Mouse (Mus musculus): Measurements from ENCODE around the gene Map3k19. TPM values are rescaled to one million over a fixed set of nuclear protein-coding genes. Genes with fewer than 3 reads are reported as not detected.

Gene Map3k19
- polyA plus RNA-seq, 1 experiment from 2014 or later, result not detected

DNA sequence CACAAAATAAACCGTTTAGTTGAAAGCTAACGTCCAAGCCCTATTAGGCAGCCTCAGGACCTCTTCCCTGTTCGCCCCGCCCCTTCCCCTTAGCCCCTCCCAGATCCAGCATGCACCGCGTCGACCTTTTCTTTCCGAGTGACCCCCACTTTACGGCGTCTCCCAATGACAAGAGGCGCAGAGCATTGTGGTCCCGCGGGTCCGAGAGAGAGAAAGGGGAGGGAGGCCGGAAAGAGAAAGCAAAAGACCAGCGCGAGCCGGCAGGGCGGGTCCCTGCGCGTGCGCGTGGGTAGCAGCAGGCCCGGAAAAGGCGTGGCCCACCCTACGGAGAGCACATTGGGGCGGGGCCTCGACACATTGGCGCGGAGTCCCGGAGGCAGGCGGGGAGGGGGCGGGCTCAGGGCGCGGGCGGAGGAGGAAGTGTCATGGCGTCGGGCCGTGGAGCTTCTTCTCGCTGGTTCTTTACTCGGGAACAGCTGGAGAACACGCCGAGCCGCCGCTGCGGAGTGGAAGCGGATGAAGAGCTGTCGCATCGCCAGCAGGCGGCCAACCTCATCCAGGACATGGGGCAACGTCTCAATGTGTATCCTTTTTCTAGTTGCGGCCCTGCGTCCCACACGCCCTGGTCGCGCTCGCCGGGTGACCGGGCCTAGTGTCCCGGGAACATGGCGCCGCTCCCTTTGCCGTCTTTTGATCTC is 80.9 kb downstream of the Map3k19 start, which contains the start of gene Ccnt2:
Gene Ccnt2 (plus strand): TSS at position 362 of the 698 bp plus-strand sequence.
- peak; percentile 97 for DNase-seq (ENCODE audit: low spot score)
- Histone ChIP-seq H3K36me3 (ENCODE audit: control insufficient read depth, insufficient read depth, low read length) (0 out of 2 replicates have a peak, but pooled peaks cover 3% of the 10 kb centered on the region), H3K4me1 (replicated peaks; ENCODE audit: control insufficient read depth, insufficient read depth, low read length) (peaks cover 23% of the 10 kb centered on the region), H3K4me2 (peak within 1 kb of the TSS; percentile 74), H3K27ac (ENCODE audit: low read depth, low read length) (peak within 1 kb of the TSS; percentile 93), H3K9ac (ENCODE audit: low read depth, low read length) (peak within 1 kb of the TSS; percentile 92), H3K9me3 (ENCODE audit: control insufficient read depth, low read length) (no peaks in the 10 kb centered on the region), H3K4me3 (ENCODE audit: low read depth, low read length) (peak within 1 kb of the TSS; percentile 78), H3K27me3 (replicated peaks; ENCODE audit: control insufficient read depth, insufficient read depth, low read length) (no peaks in the 10 kb centered on the region)
- under 1% methylated on average over 63 of the region's 63 CpGs for WGBS
- peak; percentile 97 for ATAC-seq (replicated peaks; ENCODE audit: low FRiP score)

DNA sequence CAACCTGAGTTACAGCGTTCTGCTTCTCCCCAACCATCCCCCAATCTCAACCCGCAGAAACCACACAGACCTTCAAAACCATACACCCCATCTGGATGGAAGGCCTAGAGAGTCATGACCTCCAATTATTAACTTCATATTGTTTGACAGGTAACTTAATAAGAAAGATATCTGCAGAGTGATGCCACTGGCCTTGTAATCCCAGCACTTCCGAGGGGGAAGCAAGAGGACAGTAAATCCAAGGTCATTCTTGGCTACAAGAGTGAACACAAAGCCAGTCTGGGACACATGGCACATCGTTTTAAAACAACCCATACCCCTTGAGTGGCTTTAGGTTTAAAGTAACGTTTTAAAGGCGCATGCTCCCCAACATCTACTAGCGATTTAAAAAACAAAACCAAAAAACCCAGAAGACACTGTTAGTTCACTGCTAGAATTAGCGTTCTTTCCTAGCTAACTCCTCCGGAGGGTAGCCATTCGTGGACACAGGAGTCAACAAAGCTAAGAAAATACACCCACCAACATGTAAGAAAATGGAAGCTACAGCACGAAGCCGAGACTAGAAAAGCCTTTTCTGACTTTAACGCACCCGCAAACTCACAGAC is 81.5 kb downstream of the Map3k19 start:
- Histone ChIP-seq H3K9me3 (ENCODE audit: control insufficient read depth, low read length) (no peaks in the 10 kb centered on the region), H3K4me2 (peak overlapping the region; percentile 74), H3K36me3 (ENCODE audit: control insufficient read depth, insufficient read depth, low read length) (no peaks in the 10 kb centered on the region), H3K4me3 (ENCODE audit: low read depth, low read length) (peak overlapping the region; percentile 78), H3K9ac (ENCODE audit: low read depth, low read length) (peak overlapping the region; percentile 92), H3K27ac (ENCODE audit: low read depth, low read length) (peak overlapping the region; percentile 93), H3K4me1 (replicated peaks; ENCODE audit: control insufficient read depth, insufficient read depth, low read length) (peaks cover 18% of the 10 kb centered on the region), H3K27me3 (replicated peaks; ENCODE audit: control insufficient read depth, insufficient read depth, low read length) (no peaks in the 10 kb centered on the region)
- peak; percentile 34 for DNase-seq (ENCODE audit: low spot score)
- WGBS, result 2% methylated on average over 14 of the region's 14 CpGs
- ATAC-seq (replicated peaks; ENCODE audit: low FRiP score), result peak; percentile 18

DNA sequence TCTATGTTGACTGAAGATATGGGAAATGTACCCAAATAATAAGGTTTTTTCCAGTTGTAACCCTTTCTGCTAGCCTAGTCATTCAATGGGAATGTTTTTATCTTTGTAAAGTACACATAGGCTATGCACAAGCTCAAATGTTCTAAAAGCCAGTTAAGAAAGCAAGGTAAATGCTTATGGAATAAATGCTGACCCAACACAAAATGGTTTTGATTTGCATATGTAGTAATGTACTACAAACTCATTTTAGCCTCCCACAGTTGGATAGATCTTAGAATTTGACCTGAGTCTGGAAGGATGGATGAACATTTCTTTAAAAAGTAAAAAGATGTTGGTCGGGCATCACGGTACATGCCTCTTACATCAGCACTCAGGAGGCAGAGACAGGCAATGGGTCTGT is 88.1 kb downstream of the Map3k19 start:
- H3K4me1 ChIP-seq (replicated peaks; ENCODE audit: control insufficient read depth, insufficient read depth, low read length), result no peaks in the 10 kb centered on the region
- no peak overlapping the region for H3K4me2 ChIP-seq
- DNase-seq (ENCODE audit: low spot score) (no peak), ATAC-seq (replicated peaks; ENCODE audit: low FRiP score) (no peak)
- WGBS, result 89% methylated on average over 2 of the region's 2 CpGs
- H3K27ac ChIP-seq (ENCODE audit: low read depth, low read length), result no peak overlapping the region; the same call in 1 of the 2 replicates
- no peaks in the 10 kb centered on the region for H3K9me3 ChIP-seq (ENCODE audit: control insufficient read depth, low read length)
- H3K36me3 ChIP-seq (ENCODE audit: control insufficient read depth, insufficient read depth, low read length), result no peaks in the 10 kb centered on the region
- H3K9ac ChIP-seq (ENCODE audit: low read depth, low read length), result no peak overlapping the region
- no peak overlapping the region for H3K4me3 ChIP-seq (ENCODE audit: low read depth, low read length)
- no peaks in the 10 kb centered on the region for H3K27me3 ChIP-seq (replicated peaks; ENCODE audit: control insufficient read depth, insufficient read depth, low read length)

DNA sequence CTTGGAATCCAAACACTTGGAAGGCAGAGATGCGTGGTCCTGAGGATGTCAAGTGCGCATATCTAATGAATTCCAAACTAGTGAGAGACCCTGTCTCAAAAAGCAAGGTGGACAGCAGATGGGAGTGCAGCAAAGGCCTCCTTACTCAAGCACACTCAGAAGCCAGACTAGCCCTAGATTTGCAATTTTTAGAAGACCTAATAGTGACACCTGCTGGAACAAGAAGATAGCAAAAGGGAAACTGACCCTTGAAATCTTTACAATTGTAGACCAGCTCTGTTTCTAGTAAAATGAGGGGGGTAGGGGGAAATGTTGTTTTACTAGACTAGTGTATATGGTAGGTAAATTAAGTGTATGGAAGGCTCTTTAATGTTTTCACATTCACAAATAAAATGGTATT is 89.4 kb downstream of the Map3k19 start:
- Histone ChIP-seq H3K27me3 (replicated peaks; ENCODE audit: control insufficient read depth, insufficient read depth, low read length) (no peaks in the 10 kb centered on the region), H3K9me3 (ENCODE audit: control insufficient read depth, low read length) (no peaks in the 10 kb centered on the region), H3K36me3 (ENCODE audit: control insufficient read depth, insufficient read depth, low read length) (no peaks in the 10 kb centered on the region), H3K27ac (ENCODE audit: low read depth, low read length) (no peak overlapping the region), H3K4me1 (replicated peaks; ENCODE audit: control insufficient read depth, insufficient read depth, low read length) (no peaks in the 10 kb centered on the region), H3K4me3 (ENCODE audit: low read depth, low read length) (no peak overlapping the region), H3K9ac (ENCODE audit: low read depth, low read length) (no peak overlapping the region), H3K4me2 (no peak overlapping the region)
- 0 out of 2 replicates have a peak, but pooled peaks have one; percentile 34 for ATAC-seq (replicated peaks; ENCODE audit: low FRiP score)
- WGBS, result 59% methylated on average over 2 of the region's 2 CpGs
- no peak for DNase-seq (ENCODE audit: low spot score)

Other genes with a start within 250 kb of the Map3k19 start
- gene Tmem163, start 175.5 kb downstream of the Map3k19 start, polyA plus RNA-seq (2014; fragmentation: Nextera tagmentation; extraction: Ambion mirVana), result 1.1 and 1.7 TPM in 2 replicates
- 7.2 and 7.3 TPM in 2 replicates for gene Acmsd, start 125.6 kb downstream of the Map3k19 start, polyA plus RNA-seq (2014; fragmentation: Nextera tagmentation; extraction: Ambion mirVana)
- 64.6 and 68.2 TPM in 2 replicates for gene Ccnt2, start 80.9 kb downstream of the Map3k19 start, polyA plus RNA-seq (2014; fragmentation: Nextera tagmentation; extraction: Ambion mirVana)
- 19.9 and 20.7 TPM in 2 replicates for gene Rab3gap1, start 13.7 kb upstream of the Map3k19 start, polyA plus RNA-seq (2014; fragmentation: Nextera tagmentation; extraction: Ambion mirVana)
- gene Zranb3, start 248.0 kb upstream of the Map3k19 start, polyA plus RNA-seq (2014; fragmentation: Nextera tagmentation; extraction: Ambion mirVana), result 10.7 and 11.2 TPM in 2 replicates
- gene R3hdm1, start 248.3 kb upstream of the Map3k19 start, polyA plus RNA-seq (2014; fragmentation: Nextera tagmentation; extraction: Ambion mirVana), result 81.2 and 89.3 TPM in 2 replicates